Mouse (Mus musculus) liver, adult 2 months (tissue): ENCODE data around the gene Wdr54.

Experiments used
- CTCF ChIP-seq: fragments of 200-500 bp; IDR thresholded peaks from 2 replicates; pipeline ENCODE4 v1.5.1; 2011; ENCODE audit warnings: low read depth, low read length, control low read depth
- POLR2A ChIP-seq: fragments of 200-500 bp; IDR thresholded peaks from 2 replicates; pipeline ENCODE4 v1.6.1; 2011; ENCODE audit warnings: low read length, control low read depth; ENCODE audit not compliant: insufficient read depth; ENCODE audit errors: extremely low read depth

DNA sequence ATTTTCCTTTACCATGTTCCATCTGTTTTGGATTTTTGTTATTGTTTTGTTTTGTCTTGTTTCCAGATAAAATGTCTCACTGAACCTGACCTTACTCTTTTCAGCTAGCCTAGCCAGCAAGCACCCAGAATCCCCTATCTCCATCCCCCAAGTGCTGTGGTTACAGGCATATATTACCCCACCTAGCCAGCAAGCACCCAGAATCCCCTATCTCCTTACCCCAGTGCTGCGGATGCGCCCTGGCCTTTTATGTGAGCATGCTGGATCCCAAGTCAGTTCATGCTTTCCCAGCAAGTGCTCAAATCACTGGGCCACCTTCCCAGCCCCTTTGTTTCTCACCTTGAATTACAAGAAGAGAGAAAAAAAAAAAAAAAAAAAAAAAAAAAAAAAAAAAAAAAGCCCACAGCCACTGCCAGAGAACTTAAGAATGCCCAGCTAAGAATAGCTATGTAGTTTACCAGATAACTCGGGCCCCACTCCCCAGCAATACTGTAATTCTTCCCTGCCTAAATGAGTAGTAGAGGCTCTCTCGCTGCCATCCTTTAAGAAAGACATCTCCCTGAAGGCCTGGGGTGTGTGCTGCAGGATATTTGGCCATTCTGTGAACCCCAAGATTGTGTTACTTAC lies 44.6 kb downstream of the Wdr54 start:
- TF ChIP-seq CTCF (no peak), POLR2A (no peak)
